Mouse (Mus musculus) hindbrain, embryonic 10.5 days (tissue): Measurements from ENCODE around the gene a. TPM values are rescaled to one million over a fixed set of nuclear protein-coding genes. Genes with fewer than 3 reads are reported as not detected.
A peak's percentile ranks its signal among the peaks of the same experiment; 100 is the strongest.

Experiments used
- DNase-seq: peaks from one replicate; pipeline ENCODE4 v3.0.0-alpha.2; 2017; ENCODE audit warnings: low spot score
- H3K27ac ChIP-seq: fragments of 300-500 bp; sonication (generic); 2 replicates; pipeline ENCODE4 v1.5.1; 2016; ENCODE audit warnings: mild to moderate bottlenecking, moderate library complexity
- H3K27me3 ChIP-seq: fragments of 300-500 bp; sonication (generic); 2 replicates; pipeline ENCODE4 v1.6.1; 2016; ENCODE audit warnings: mild to moderate bottlenecking; ENCODE audit not compliant: poor library complexity, insufficient read depth, severe bottlenecking
- H3K36me3 ChIP-seq: fragments of 300-500 bp; sonication (generic); 2 replicates; pipeline ENCODE4 v1.6.1; 2016; ENCODE audit warnings: mild to moderate bottlenecking, moderate library complexity
- H3K4me1 ChIP-seq: fragments of 300-500 bp; sonication (generic); replicated peaks from 2 replicates; pipeline ENCODE4 v1.6.1; 2016; ENCODE audit warnings: mild to moderate bottlenecking
- H3K4me3 ChIP-seq: fragments of 300-500 bp; sonication (generic); 2 replicates; pipeline ENCODE4 v1.5.1; 2016; ENCODE audit warnings: mild to moderate bottlenecking, moderate library complexity
- H3K9me3 ChIP-seq: fragments of 300-500 bp; sonication (generic); 2 replicates; pipeline ENCODE4 v1.6.1; 2016; ENCODE audit warnings: mild to moderate bottlenecking, moderate library complexity
- WGBS: fragments of 180-500 bp; shearing (Covaris S2); methylation state at CpG from one replicate; pipeline ENCODE4 v1.1.7; 2016; 5-methylcytosine and 5-hydroxymethylcytosine counted together
- polyA plus RNA-seq: library from polyadenylated mRNA; unstranded; fragments of >200 nt; fragmentation: Nextera tagmentation; extraction: Ambion mirVana; gene quantifications from 2 replicates; pipeline ENCODE4 v1.2.1, GENCODE M21; 2016

Gene a
- 1.0 and 1.7 TPM in 2 replicates for polyA plus RNA-seq

GRCm38 (mm10) chr2:154790656-154791483 is at the start of gene a, which contains the start of gene Raly:
TSS of gene a (plus strand) at chr2:154791402.
TSS of gene Raly (plus strand) at chr2:154791096.
- Histone ChIP-seq H3K27me3 (no peaks in the 10 kb centered on the region), H3K36me3 (peaks cover 10% of the 10 kb centered on the region; the same call in 1 of the 2 replicates), H3K27ac (peak within 1 kb of the TSS; percentile 99), H3K9me3 (no peaks in the 10 kb centered on the region), H3K4me1 (peaks cover 54% of the 10 kb centered on the region), H3K4me3 (peak within 1 kb of the TSS; percentile 97)
- WGBS, result under 1% methylated on average over 89 of the region's 89 CpGs
- peak; percentile 99 for DNase-seq

GRCm38 (mm10) chr2:154742911-154743819 is 48.0 kb upstream of the a start:
- DNase-seq, result no peak
- no peak overlapping the region for H3K27ac ChIP-seq
- no peaks in the 10 kb centered on the region for H3K9me3 ChIP-seq
- H3K36me3 ChIP-seq, result no peaks in the 10 kb centered on the region
- 64% methylated on average over 10 of the region's 10 CpGs for WGBS
- no peaks in the 10 kb centered on the region; the same call in 1 of the 2 replicates for H3K27me3 ChIP-seq
- H3K4me1 ChIP-seq, result peaks cover 14% of the 10 kb centered on the region
- no peak overlapping the region for H3K4me3 ChIP-seq

GRCm38 (mm10) chr2:154743915-154744314 is 47.3 kb upstream of the a start:
- H3K4me1 ChIP-seq, result peaks cover 14% of the 10 kb centered on the region
- no peaks in the 10 kb centered on the region; the same call in 1 of the 2 replicates for H3K27me3 ChIP-seq
- H3K27ac ChIP-seq, result no peak overlapping the region
- H3K4me3 ChIP-seq, result no peak overlapping the region
- H3K36me3 ChIP-seq, result no peaks in the 10 kb centered on the region
- WGBS, result 66% methylated on average over 4 of the region's 4 CpGs
- no peaks in the 10 kb centered on the region for H3K9me3 ChIP-seq
- no peak for DNase-seq

GRCm38 (mm10) chr2:154748383-154748782 is 42.8 kb upstream of the a start:
- H3K27ac ChIP-seq, result no peak overlapping the region

GRCm38 (mm10) chr2:154749046-154750036 is 41.9 kb upstream of the a start:
- no peak overlapping the region for H3K27ac ChIP-seq
- 67% methylated on average over 23 of the region's 23 CpGs for WGBS
- H3K4me3 ChIP-seq, result no peak overlapping the region
- H3K27me3 ChIP-seq, result no peaks in the 10 kb centered on the region
- no peak for DNase-seq
- H3K36me3 ChIP-seq, result no peaks in the 10 kb centered on the region
- H3K4me1 ChIP-seq, result peaks cover 9% of the 10 kb centered on the region
- no peaks in the 10 kb centered on the region for H3K9me3 ChIP-seq

More at GRCm38 (mm10) chr2:154748383-154748782, 42.8 kb upstream of the a start:
- WGBS, result 93% methylated on average over 2 of the region's 2 CpGs
- Histone ChIP-seq H3K27me3 (no peaks in the 10 kb centered on the region), H3K9me3 (no peaks in the 10 kb centered on the region), H3K4me1 (peaks cover 16% of the 10 kb centered on the region), H3K4me3 (no peak overlapping the region), H3K36me3 (no peaks in the 10 kb centered on the region)
- DNase-seq, result no peak

GRCm38 (mm10) chr2:154751924-154752323 is 39.3 kb upstream of the a start:
- WGBS, result 57% methylated on average over 8 of the region's 8 CpGs
- H3K4me3 ChIP-seq, result no peak overlapping the region
- no peak overlapping the region for H3K27ac ChIP-seq
- no peak for DNase-seq
- peaks cover 9% of the 10 kb centered on the region for H3K4me1 ChIP-seq
- H3K36me3 ChIP-seq, result no peaks in the 10 kb centered on the region
- H3K9me3 ChIP-seq, result no peaks in the 10 kb centered on the region
- no peaks in the 10 kb centered on the region for H3K27me3 ChIP-seq

- no peaks in the 10 kb centered on the region for H3K36me3 ChIP-seq
- 88% methylated on average over 2 of the region's 2 CpGs for WGBS
- H3K4me1 ChIP-seq, result peaks cover 9% of the 10 kb centered on the region
- no peaks in the 10 kb centered on the region for H3K9me3 ChIP-seq
- no peak for DNase-seq
- H3K27ac ChIP-seq, result no peak overlapping the region
- no peak overlapping the region for H3K4me3 ChIP-seq
- H3K27me3 ChIP-seq, result no peaks in the 10 kb centered on the region
Observed at GRCm38 (mm10) chr2:154754068-154754560, 37.1 kb upstream of the a start.

- DNase-seq, result no peak
- no peak overlapping the region for H3K27ac ChIP-seq
- 56% methylated on average over 6 of the region's 6 CpGs for WGBS
- peaks cover 3% of the 10 kb centered on the region for H3K4me1 ChIP-seq
- no peaks in the 10 kb centered on the region for H3K27me3 ChIP-seq
- H3K9me3 ChIP-seq, result 0 out of 2 replicates have a peak, but pooled peaks cover 3% of the 10 kb centered on the region
- H3K4me3 ChIP-seq, result no peak overlapping the region
- H3K36me3 ChIP-seq, result no peaks in the 10 kb centered on the region
Observed at GRCm38 (mm10) chr2:154755791-154756190, 35.4 kb upstream of the a start.

GRCm38 (mm10) chr2:154757691-154758090 is 33.5 kb upstream of the a start:
- Histone ChIP-seq H3K27me3 (no peaks in the 10 kb centered on the region), H3K27ac (no peak overlapping the region), H3K4me3 (no peak overlapping the region), H3K4me1 (no peaks in the 10 kb centered on the region), H3K9me3 (0 out of 2 replicates have a peak, but pooled peaks cover 6% of the 10 kb centered on the region), H3K36me3 (no peaks in the 10 kb centered on the region)
- 90% methylated on average over 5 of the region's 5 CpGs for WGBS
- DNase-seq, result no peak

GRCm38 (mm10) chr2:154758454-154758853 is 32.7 kb upstream of the a start:
- Histone ChIP-seq H3K9me3 (0 out of 2 replicates have a peak, but pooled peaks cover 6% of the 10 kb centered on the region), H3K4me3 (no peak overlapping the region), H3K27ac (no peak overlapping the region), H3K36me3 (no peaks in the 10 kb centered on the region), H3K4me1 (no peaks in the 10 kb centered on the region), H3K27me3 (no peaks in the 10 kb centered on the region)
- WGBS, result 97% methylated on average over 1 of the region's 1 CpGs
- no peak for DNase-seq

- no peak overlapping the region for H3K27ac ChIP-seq
- H3K36me3 ChIP-seq, result no peaks in the 10 kb centered on the region
- H3K27me3 ChIP-seq, result no peaks in the 10 kb centered on the region
- no peak overlapping the region for H3K4me3 ChIP-seq
- H3K4me1 ChIP-seq, result no peaks in the 10 kb centered on the region
- DNase-seq, result no peak
- H3K9me3 ChIP-seq, result 0 out of 2 replicates have a peak, but pooled peaks cover 6% of the 10 kb centered on the region
- WGBS, result 90% methylated on average over 3 of the region's 3 CpGs
Observed at GRCm38 (mm10) chr2:154763226-154763625, 28.0 kb upstream of the a start.
